Mouse (Mus musculus): ENCODE results near the gene Flywch1. TPM values are rescaled to one million over a fixed set of nuclear protein-coding genes. Genes with fewer than 3 reads are reported as not detected.

Flywch1 gene
- total RNA-seq, 2 experiments from 2014 or later: 2.1 to 3.4 TPM

GRCm38 (mm10) chr17:23746767-23747166 lies 24.6 kb downstream of the Flywch1 start:
- no peak for ATAC-seq (replicated peaks; ENCODE audit: low FRiP score, poor library complexity, severe bottlenecking)

- ATAC-seq (replicated peaks; ENCODE audit: low FRiP score, poor library complexity, severe bottlenecking): no peak
Measured at GRCm38 (mm10) chr17:23746311-23746710, 25.1 kb downstream of the Flywch1 start.

GRCm38 (mm10) chr17:23745301-23746251 lies 25.8 kb downstream of the Flywch1 start, which contains the start of gene Kremen2:
Kremen2 (minus strand) TSS chr17:23745833.
- no peak for ATAC-seq (replicated peaks; ENCODE audit: low FRiP score, poor library complexity, severe bottlenecking)

- no peak for ATAC-seq (replicated peaks; ENCODE audit: low FRiP score, poor library complexity, severe bottlenecking)
Measured at GRCm38 (mm10) chr17:23744651-23745050, 26.8 kb downstream of the Flywch1 start.

- no peak for ATAC-seq (replicated peaks; ENCODE audit: low FRiP score, poor library complexity, severe bottlenecking)
Measured at GRCm38 (mm10) chr17:23744076-23744475, 27.3 kb downstream of the Flywch1 start.

GRCm38 (mm10) chr17:23742941-23743340 lies 28.5 kb downstream of the Flywch1 start:
- no peak for ATAC-seq (replicated peaks; ENCODE audit: low FRiP score, poor library complexity, severe bottlenecking)

- no peak for ATAC-seq (replicated peaks; ENCODE audit: low FRiP score, poor library complexity, severe bottlenecking)
Measured at GRCm38 (mm10) chr17:23742210-23742793, 29.1 kb downstream of the Flywch1 start.

- ATAC-seq (replicated peaks; ENCODE audit: low FRiP score, poor library complexity, severe bottlenecking): no peak
Measured at GRCm38 (mm10) chr17:23741359-23742209, 29.8 kb downstream of the Flywch1 start.

- peak; percentile 73 for ATAC-seq (replicated peaks; ENCODE audit: low FRiP score, poor library complexity, severe bottlenecking)
Measured at GRCm38 (mm10) chr17:23740598-23741021, 30.8 kb downstream of the Flywch1 start, which contains the start of gene Paqr4. Paqr4 (minus strand) TSS chr17:23740867.

GRCm38 (mm10) chr17:23740136-23740584 lies 31.2 kb downstream of the Flywch1 start:
- ATAC-seq (replicated peaks; ENCODE audit: low FRiP score, poor library complexity, severe bottlenecking): peak; percentile 88

GRCm38 (mm10) chr17:23739202-23740135 lies 31.9 kb downstream of the Flywch1 start:
- ATAC-seq (replicated peaks; ENCODE audit: low FRiP score, poor library complexity, severe bottlenecking): peak; percentile 3; the same call in 1 of the 2 replicates

- ATAC-seq (replicated peaks; ENCODE audit: low FRiP score, poor library complexity, severe bottlenecking): no peak
Measured at GRCm38 (mm10) chr17:23738836-23739201, 32.6 kb downstream of the Flywch1 start.

- no peak for ATAC-seq (replicated peaks; ENCODE audit: low FRiP score, poor library complexity, severe bottlenecking)
Measured at GRCm38 (mm10) chr17:23737493-23738445, 33.6 kb downstream of the Flywch1 start.

GRCm38 (mm10) chr17:23734341-23734740 lies 37.1 kb downstream of the Flywch1 start:
- ATAC-seq (replicated peaks; ENCODE audit: low FRiP score, poor library complexity, severe bottlenecking): no peak

- no peak for ATAC-seq (replicated peaks; ENCODE audit: low FRiP score, poor library complexity, severe bottlenecking)
Measured at GRCm38 (mm10) chr17:23730441-23730840, 41.0 kb downstream of the Flywch1 start.

- peak; percentile 63 for ATAC-seq (replicated peaks; ENCODE audit: low FRiP score, poor library complexity, severe bottlenecking)
Measured at GRCm38 (mm10) chr17:23726758-23727142, 44.7 kb downstream of the Flywch1 start.

- ATAC-seq (replicated peaks; ENCODE audit: low FRiP score, poor library complexity, severe bottlenecking): peak; percentile 93
Measured at GRCm38 (mm10) chr17:23725999-23726757, 45.2 kb downstream of the Flywch1 start, which contains the start of gene Pkmyt1. Pkmyt1 (plus strand) TSS chr17:23726336.
